Mouse (Mus musculus): ENCODE data around the gene Ccnl1. TPM values are rescaled to one million over a fixed set of nuclear protein-coding genes. Genes with fewer than 3 reads are reported as not detected.

The Ccnl1 gene
- polyA plus RNA-seq, 1 experiment from 2014 or later = 125 TPM

- no peak overlapping the region for H3K27ac ChIP-seq (replicated peaks; ENCODE audit: low read depth, low read length)
- no peaks in the 10 kb centered on the region for H3K27me3 ChIP-seq (ENCODE audit: control insufficient read depth, insufficient read depth, low read length)
- ATAC-seq (replicated peaks; ENCODE audit: insufficient number of reproducible peaks, low FRiP score, low TSS enrichment, low read depth) (no peak), DNase-seq (ENCODE audit: low spot score) (no peak)
- WGBS = 86% methylated on average over 4 of the region's 4 CpGs
- no peak overlapping the region for H3K4me2 ChIP-seq (ENCODE audit: low read depth, low read length)
- no peaks in the 10 kb centered on the region for H3K4me1 ChIP-seq (ENCODE audit: control insufficient read depth, insufficient read depth, low read length)
- no peak overlapping the region for H3K9ac ChIP-seq (replicated peaks; ENCODE audit: low read length)
- no peaks in the 10 kb centered on the region for H3K9me3 ChIP-seq (replicated peaks; ENCODE audit: control insufficient read depth, low read length)
- no peaks in the 10 kb centered on the region for H3K36me3 ChIP-seq (replicated peaks; ENCODE audit: control insufficient read depth, insufficient read depth, low read depth, low read length)
- no peak overlapping the region for H3K4me3 ChIP-seq (ENCODE audit: low read depth, low read length)
Observed at GRCm38 (mm10) chr3:65990524-65990923, 32.5 kb upstream of the Ccnl1 start.

- WGBS = 75% methylated on average over 8 of the region's 8 CpGs
- Histone ChIP-seq H3K36me3 (replicated peaks; ENCODE audit: control insufficient read depth, insufficient read depth, low read depth, low read length) (no peaks in the 10 kb centered on the region), H3K4me3 (ENCODE audit: low read depth, low read length) (no peak overlapping the region), H3K9me3 (replicated peaks; ENCODE audit: control insufficient read depth, low read length) (no peaks in the 10 kb centered on the region), H3K27me3 (ENCODE audit: control insufficient read depth, insufficient read depth, low read length) (no peaks in the 10 kb centered on the region), H3K4me2 (ENCODE audit: low read depth, low read length) (no peak overlapping the region), H3K9ac (replicated peaks; ENCODE audit: low read length) (no peak overlapping the region), H3K27ac (replicated peaks; ENCODE audit: low read depth, low read length) (no peak overlapping the region), H3K4me1 (ENCODE audit: control insufficient read depth, insufficient read depth, low read length) (no peaks in the 10 kb centered on the region)
- no peak for DNase-seq (ENCODE audit: low spot score)
- ATAC-seq (replicated peaks; ENCODE audit: insufficient number of reproducible peaks, low FRiP score, low TSS enrichment, low read depth) = no peak
Observed at GRCm38 (mm10) chr3:65988711-65989495, 30.9 kb upstream of the Ccnl1 start.

GRCm38 (mm10) chr3:65976296-65976695 is 18.2 kb upstream of the Ccnl1 start:
- Histone ChIP-seq H3K27ac (replicated peaks; ENCODE audit: low read depth, low read length) (no peak overlapping the region; the same call in 1 of the 2 replicates), H3K27me3 (ENCODE audit: control insufficient read depth, insufficient read depth, low read length) (no peaks in the 10 kb centered on the region), H3K36me3 (replicated peaks; ENCODE audit: control insufficient read depth, insufficient read depth, low read depth, low read length) (no peaks in the 10 kb centered on the region), H3K9me3 (replicated peaks; ENCODE audit: control insufficient read depth, low read length) (no peaks in the 10 kb centered on the region), H3K9ac (replicated peaks; ENCODE audit: low read length) (no peak overlapping the region), H3K4me2 (ENCODE audit: low read depth, low read length) (no peak overlapping the region), H3K4me3 (ENCODE audit: low read depth, low read length) (no peak overlapping the region), H3K4me1 (ENCODE audit: control insufficient read depth, insufficient read depth, low read length) (no peaks in the 10 kb centered on the region)
- no peak for ATAC-seq (replicated peaks; ENCODE audit: insufficient number of reproducible peaks, low FRiP score, low TSS enrichment, low read depth)
- 29% methylated on average over 3 of the region's 3 CpGs for WGBS
- no peak for DNase-seq (ENCODE audit: low spot score)

DNA sequence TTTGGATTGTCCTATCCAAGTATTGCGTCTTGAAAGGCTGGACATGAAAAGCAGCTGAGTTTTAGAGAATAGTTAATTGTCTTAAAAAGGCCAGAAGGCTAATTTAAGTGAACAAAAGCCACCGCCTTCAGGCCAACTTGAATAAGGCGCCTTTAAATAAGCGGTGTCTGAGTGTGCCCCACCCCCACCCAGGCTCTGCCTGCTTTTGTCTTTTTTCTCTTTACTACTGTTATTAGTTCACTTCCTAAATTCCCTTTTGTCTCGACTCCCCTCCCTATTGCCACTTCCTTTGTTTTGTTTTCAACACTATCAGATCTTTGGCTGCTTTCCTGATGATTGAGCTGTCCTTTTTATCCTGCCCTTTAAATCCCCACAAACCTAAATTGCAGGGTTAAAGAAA is 17.3 kb upstream of the Ccnl1 start:
- Histone ChIP-seq H3K36me3 (replicated peaks; ENCODE audit: control insufficient read depth, insufficient read depth, low read depth, low read length) (no peaks in the 10 kb centered on the region), H3K4me3 (ENCODE audit: low read depth, low read length) (no peak overlapping the region), H3K4me2 (ENCODE audit: low read depth, low read length) (peak overlapping the region; percentile 35; the same call in 1 of the 2 replicates), H3K4me1 (ENCODE audit: control insufficient read depth, insufficient read depth, low read length) (no peaks in the 10 kb centered on the region), H3K9ac (replicated peaks; ENCODE audit: low read length) (peak overlapping the region; percentile 32), H3K9me3 (replicated peaks; ENCODE audit: control insufficient read depth, low read length) (no peaks in the 10 kb centered on the region), H3K27me3 (ENCODE audit: control insufficient read depth, insufficient read depth, low read length) (no peaks in the 10 kb centered on the region), H3K27ac (replicated peaks; ENCODE audit: low read depth, low read length) (peak overlapping the region; percentile 94)
- peak; percentile 66 for DNase-seq (ENCODE audit: low spot score)
- ATAC-seq (replicated peaks; ENCODE audit: insufficient number of reproducible peaks, low FRiP score, low TSS enrichment, low read depth) = no peak
- WGBS = 3% methylated on average over 5 of the region's 5 CpGs

GRCm38 (mm10) chr3:65974232-65975058 is 16.4 kb upstream of the Ccnl1 start:
- WGBS = 0% methylated on average over 43 of the region's 43 CpGs
- ATAC-seq (replicated peaks; ENCODE audit: insufficient number of reproducible peaks, low FRiP score, low TSS enrichment, low read depth) (peak; percentile 98), DNase-seq (ENCODE audit: low spot score) (peak; percentile 95)
- Histone ChIP-seq H3K4me1 (ENCODE audit: control insufficient read depth, insufficient read depth, low read length) (no peaks in the 10 kb centered on the region), H3K4me3 (ENCODE audit: low read depth, low read length) (peak overlapping the region; percentile 57), H3K9me3 (replicated peaks; ENCODE audit: control insufficient read depth, low read length) (no peaks in the 10 kb centered on the region), H3K36me3 (replicated peaks; ENCODE audit: control insufficient read depth, insufficient read depth, low read depth, low read length) (no peaks in the 10 kb centered on the region), H3K27ac (replicated peaks; ENCODE audit: low read depth, low read length) (peak overlapping the region; percentile 94), H3K4me2 (ENCODE audit: low read depth, low read length) (peak overlapping the region; percentile 47), H3K27me3 (ENCODE audit: control insufficient read depth, insufficient read depth, low read length) (no peaks in the 10 kb centered on the region), H3K9ac (replicated peaks; ENCODE audit: low read length) (peak overlapping the region; percentile 74)

DNA sequence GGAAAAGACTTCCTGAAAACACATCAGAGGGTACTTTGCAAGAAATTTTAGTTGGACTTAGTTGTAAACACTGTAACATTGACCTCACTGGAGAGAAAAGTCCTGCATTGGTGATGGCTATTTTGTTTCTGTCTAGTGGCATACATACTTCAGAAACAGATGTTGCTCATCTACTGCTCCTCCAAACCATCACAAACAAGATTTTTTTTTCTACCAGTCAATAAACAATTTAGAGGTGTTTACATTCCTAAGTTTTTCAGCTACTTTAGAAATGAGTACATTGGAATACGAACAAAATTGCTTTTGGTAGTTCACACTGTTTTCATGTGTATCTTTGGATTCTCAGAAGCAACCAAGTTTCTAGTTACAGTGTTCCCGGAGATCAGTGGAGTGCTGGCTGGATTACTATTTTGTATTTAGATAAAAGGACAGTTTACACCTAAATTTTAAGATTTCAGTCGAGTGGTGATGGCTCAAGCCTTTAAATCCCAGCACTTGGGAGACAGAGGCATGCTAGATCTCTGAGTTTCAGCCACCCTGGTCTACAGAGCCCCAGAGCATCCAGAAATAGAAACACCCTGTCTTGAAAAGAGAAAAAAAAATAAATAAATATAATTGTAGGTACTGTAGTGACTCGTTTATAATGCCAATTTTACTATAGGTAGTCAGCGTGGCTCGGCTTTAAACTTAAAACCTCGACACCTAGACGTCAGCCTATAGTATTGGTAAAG is 15.6 kb upstream of the Ccnl1 start:
- ATAC-seq (replicated peaks; ENCODE audit: insufficient number of reproducible peaks, low FRiP score, low TSS enrichment, low read depth) (no peak), DNase-seq (ENCODE audit: low spot score) (no peak)
- H3K27me3 ChIP-seq (ENCODE audit: control insufficient read depth, insufficient read depth, low read length) = no peaks in the 10 kb centered on the region
- no peaks in the 10 kb centered on the region for H3K4me1 ChIP-seq (ENCODE audit: control insufficient read depth, insufficient read depth, low read length)
- H3K36me3 ChIP-seq (replicated peaks; ENCODE audit: control insufficient read depth, insufficient read depth, low read depth, low read length) = no peaks in the 10 kb centered on the region
- H3K4me2 ChIP-seq (ENCODE audit: low read depth, low read length) = peak overlapping the region; percentile 47
- H3K9me3 ChIP-seq (replicated peaks; ENCODE audit: control insufficient read depth, low read length) = no peaks in the 10 kb centered on the region
- peak overlapping the region; percentile 94 for H3K27ac ChIP-seq (replicated peaks; ENCODE audit: low read depth, low read length)
- WGBS = 33% methylated on average over 8 of the region's 8 CpGs
- peak overlapping the region; percentile 74 for H3K9ac ChIP-seq (replicated peaks; ENCODE audit: low read length)
- peak overlapping the region; percentile 57 for H3K4me3 ChIP-seq (ENCODE audit: low read depth, low read length)

GRCm38 (mm10) chr3:65969196-65969595 is 11.1 kb upstream of the Ccnl1 start:
- Histone ChIP-seq H3K36me3 (replicated peaks; ENCODE audit: control insufficient read depth, insufficient read depth, low read depth, low read length) (no peaks in the 10 kb centered on the region), H3K4me2 (ENCODE audit: low read depth, low read length) (no peak overlapping the region), H3K27ac (replicated peaks; ENCODE audit: low read depth, low read length) (no peak overlapping the region), H3K4me1 (ENCODE audit: control insufficient read depth, insufficient read depth, low read length) (no peaks in the 10 kb centered on the region), H3K4me3 (ENCODE audit: low read depth, low read length) (no peak overlapping the region), H3K27me3 (ENCODE audit: control insufficient read depth, insufficient read depth, low read length) (no peaks in the 10 kb centered on the region), H3K9ac (replicated peaks; ENCODE audit: low read length) (no peak overlapping the region), H3K9me3 (replicated peaks; ENCODE audit: control insufficient read depth, low read length) (no peaks in the 10 kb centered on the region)
- DNase-seq (ENCODE audit: low spot score) (no peak), ATAC-seq (replicated peaks; ENCODE audit: insufficient number of reproducible peaks, low FRiP score, low TSS enrichment, low read depth) (no peak)
- WGBS = 90% methylated on average over 3 of the region's 3 CpGs
